Mouse (Mus musculus) stomach, postnatal 0 days (tissue): Measurements from ENCODE around the gene Itga6.

ENCODE experiments used
- CTCF ChIP-seq: IDR thresholded peaks from 2 replicates; pipeline ENCODE4 v1.5.1; 2016; ENCODE audit warnings: antibody characterized with exemption, low read depth, mild to moderate bottlenecking, moderate library complexity
- EP300 ChIP-seq: optimal IDR thresholded peaks from 2 replicates; pipeline ENCODE3; 2016; ENCODE audit warnings: antibody characterized with exemption

DNA sequence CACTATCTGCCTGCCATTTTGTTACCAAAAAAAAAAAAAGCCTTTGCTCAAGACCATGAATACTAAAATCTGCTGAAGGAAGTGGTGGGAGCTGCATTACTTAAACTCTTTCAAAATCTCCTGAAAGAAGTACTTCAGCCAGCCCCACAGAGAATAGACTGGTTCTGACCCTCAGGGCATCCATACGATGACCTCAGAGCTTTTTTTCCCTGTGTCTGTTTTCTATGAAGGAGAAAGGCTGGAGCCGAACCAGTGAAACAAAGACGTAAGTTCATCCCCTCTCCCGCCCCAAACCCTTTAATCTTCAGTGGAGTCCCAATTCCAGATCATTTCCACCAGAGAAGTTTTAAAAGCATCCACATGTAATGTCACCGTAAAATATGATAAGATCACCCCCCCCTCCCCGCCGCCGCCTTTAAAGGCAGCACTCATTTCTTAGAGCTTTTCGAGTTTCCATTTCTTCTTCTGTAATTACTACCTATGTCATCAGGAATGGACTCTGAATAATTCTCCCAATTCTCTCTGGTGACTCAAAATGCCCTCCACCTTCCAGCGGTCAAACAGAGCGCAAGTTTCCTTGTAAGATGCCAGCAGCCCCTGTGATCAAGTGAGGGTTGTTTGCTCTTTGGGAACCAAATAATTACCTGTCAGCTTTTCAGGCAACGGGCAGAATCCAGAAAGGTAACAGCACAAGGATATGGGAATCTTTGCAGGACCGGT is 4.1 kb downstream of the Itga6 start:
- TF ChIP-seq CTCF (no peak), EP300 (no peak)
